Mouse (Mus musculus) G1E-ER4 (cell line): ENCODE results near the gene Clcn6. TPM values are rescaled to one million over a fixed set of nuclear protein-coding genes. Genes with fewer than 3 reads are reported as not detected.

Experiments used
- GATA1 ChIP-seq: IDR thresholded peaks from one replicate; pipeline ENCODE4 v1.8.0; 2012; ENCODE audit warnings: low read length, inconsistent platforms
- polyA plus RNA-seq: library from polyadenylated mRNA; stranded (reverse); fragments of >175 nt; gene quantifications from 2 replicates; pipeline ENCODE4 v1.2.3, GENCODE M21; 2012

Gene Clcn6
- polyA plus RNA-seq, 1 experiment: 4.1 TPM

- no peak for TF ChIP-seq GATA1
These were observed 36.0 kb upstream of the Clcn6 start for GRCm38 (mm10) chr4:148074521-148075189.

- no peak for TF ChIP-seq GATA1
These were observed 32.9 kb upstream of the Clcn6 start for GRCm38 (mm10) chr4:148071508-148071907.

GRCm38 (mm10) chr4:148069602-148070218 lies 31.1 kb upstream of the Clcn6 start:
- no peak for TF ChIP-seq GATA1

GRCm38 (mm10) chr4:148067346-148067745 lies 28.7 kb upstream of the Clcn6 start:
- TF ChIP-seq GATA1: no peak

- TF ChIP-seq GATA1: no peak
These were observed 27.8 kb upstream of the Clcn6 start for GRCm38 (mm10) chr4:148066401-148066744.

- no peak for TF ChIP-seq GATA1
These were observed 27.2 kb upstream of the Clcn6 start for GRCm38 (mm10) chr4:148065702-148066400.

GRCm38 (mm10) chr4:148061086-148061480 lies 22.5 kb upstream of the Clcn6 start:
- no peak for TF ChIP-seq GATA1

GRCm38 (mm10) chr4:148060120-148061085 lies 21.8 kb upstream of the Clcn6 start:
- no peak for TF ChIP-seq GATA1

- TF ChIP-seq GATA1: no peak
These were observed 20.4 kb upstream of the Clcn6 start for GRCm38 (mm10) chr4:148058993-148059392.

GRCm38 (mm10) chr4:148058218-148058819 lies 19.7 kb upstream of the Clcn6 start:
- TF ChIP-seq GATA1: no peak

- no peak for TF ChIP-seq GATA1
These were observed 19.1 kb upstream of the Clcn6 start for GRCm38 (mm10) chr4:148057661-148058209.

GRCm38 (mm10) chr4:148056801-148057200 lies 18.2 kb upstream of the Clcn6 start:
- TF ChIP-seq GATA1: no peak

GRCm38 (mm10) chr4:148056246-148056645 lies 17.6 kb upstream of the Clcn6 start:
- no peak for TF ChIP-seq GATA1

GRCm38 (mm10) chr4:148054961-148055695 lies 16.5 kb upstream of the Clcn6 start:
- TF ChIP-seq GATA1: no peak

GRCm38 (mm10) chr4:148053417-148053920 lies 14.8 kb upstream of the Clcn6 start:
- no peak for TF ChIP-seq GATA1
